Mouse (Mus musculus): ENCODE results near the gene Clip3.

GRCm38 (mm10) chr7:30332622-30333259 lies 41.2 kb downstream of the Clip3 start:
- no peak for TF ChIP-seq CTCF (IDR thresholded peaks at IDR 0.05; ENCODE audit: low read depth, low read length)
- TF ChIP-seq POLR2A (IDR thresholded peaks at IDR 0.05; ENCODE audit: insufficient read depth, low read length), result no peak
- no peak for TF ChIP-seq EP300 (IDR thresholded peaks at IDR 0.05; ENCODE audit: insufficient read depth, low read depth, low read length)

All from ES-Bruce4 (cell line).